Mouse (Mus musculus) MEL (cell line): ENCODE measurements around the gene Jade2. TPM values are rescaled to one million over a fixed set of nuclear protein-coding genes. Genes with fewer than 3 reads are reported as not detected.

Experiments
- DNase-seq: peaks from one replicate; pipeline ENCODE4 v3.0.0; 2011; ENCODE audit warnings: low read depth, low spot score
- H3K27ac ChIP-seq: 2 replicates; pipeline ENCODE4 v1.5.1; 2012; ENCODE audit warnings: low read depth, mild to moderate bottlenecking, control low read depth, low read length, moderate library complexity; ENCODE audit not compliant: control insufficient read depth
- H3K27me3 ChIP-seq, 2 experiments: fragments of 150-350 bp in 1 of 2; sonication (generic) in 1 of 2; 2 replicates each; pipeline ENCODE4 v1.6.1; 2012; ENCODE audit warnings: low read length in 2 of 2, mild to moderate bottlenecking in 2 of 2, improper control_type of control experiment in 1 of 2, moderate library complexity in 1 of 2; ENCODE audit not compliant: insufficient read depth in 2 of 2, control insufficient read depth in 1 of 2
- H3K36me3 ChIP-seq, 2 experiments: 2 replicates each; pipeline ENCODE4 v1.6.1; 2012 to 2014; ENCODE audit warnings: low read length in 2 of 2, improper control_type of control experiment in 1 of 2, inconsistent platforms in 1 of 2, mild to moderate bottlenecking in 1 of 2; ENCODE audit not compliant: insufficient read depth in 2 of 2, control insufficient read depth in 1 of 2
- H3K4me1 ChIP-seq, 2 experiments: fragments of 150-350 bp in 1 of 2; sonication (generic) in 1 of 2; 2 replicates each; pipeline ENCODE4 v1.6.1; 2012; ENCODE audit warnings: low read length in 2 of 2, improper control_type of control experiment in 1 of 2, mild to moderate bottlenecking in 1 of 2; ENCODE audit not compliant: insufficient read depth in 2 of 2, control insufficient read depth in 1 of 2
- H3K4me3 ChIP-seq, 2 experiments: fragments of 150-350 bp in 1 of 2; sonication (generic) in 1 of 2; 2 replicates each; pipeline ENCODE4 v1.5.1; 2012; ENCODE audit warnings: low read depth in 2 of 2, low read length in 2 of 2, mild to moderate bottlenecking in 2 of 2, moderate library complexity in 2 of 2, control low read depth in 1 of 2, improper control_type of control experiment in 1 of 2; ENCODE audit not compliant: control insufficient read depth in 1 of 2, insufficient read depth in 1 of 2
- H3K79me2 ChIP-seq: 2 replicates; pipeline ENCODE4 v1.6.1; 2012; ENCODE audit warnings: mild to moderate bottlenecking, low read length, moderate library complexity; ENCODE audit not compliant: control insufficient read depth, poor library complexity, insufficient read depth
- H3K9ac ChIP-seq: 2 replicates; pipeline ENCODE4 v1.6.1; 2012; ENCODE audit warnings: low read depth, mild to moderate bottlenecking, control low read depth, low read length, moderate library complexity; ENCODE audit not compliant: control insufficient read depth, poor library complexity, severe bottlenecking
- H3K9me3 ChIP-seq: fragments of 150-350 bp; sonication (generic); replicated peaks from 2 replicates; pipeline ENCODE4 v1.6.1; 2012; ENCODE audit warnings: mild to moderate bottlenecking, low read length, improper control_type of control experiment, moderate library complexity; ENCODE audit not compliant: insufficient read depth
- BHLHE40 ChIP-seq: IDR thresholded peaks from 2 replicates; pipeline ENCODE4 v1.6.1; 2012; ENCODE audit warnings: low read depth, mild to moderate bottlenecking, inconsistent platforms, low read length, improper control_type of control experiment, borderline replicate concordance
- CHD2 ChIP-seq: IDR thresholded peaks from 2 replicates; pipeline ENCODE4 v1.6.1; 2011; ENCODE audit warnings: low read length, improper control_type of control experiment
- CTCF ChIP-seq, 3 experiments: IDR thresholded peaks in 2 of 3; conservative IDR thresholded peaks in 1 of 3; 2 replicates each; pipeline ENCODE4 v1.5.1; 2011 to 2012; ENCODE audit warnings: low read length in 3 of 3, low read depth in 2 of 3, mild to moderate bottlenecking in 2 of 3, improper control_type of control experiment in 1 of 3, inconsistent platforms in 1 of 3, mixed read lengths in 1 of 3, moderate library complexity in 1 of 3; ENCODE audit not compliant: control insufficient read depth in 1 of 3, insufficient read depth in 1 of 3, poor library complexity in 1 of 3, severe bottlenecking in 1 of 3
- E2F4 ChIP-seq: IDR thresholded peaks from 2 replicates; pipeline ENCODE4 v1.6.1; 2011; ENCODE audit warnings: low read depth, low read length, improper control_type of control experiment, borderline replicate concordance
- ETS1 ChIP-seq: IDR thresholded peaks from 2 replicates; pipeline ENCODE4 v1.6.1; 2012; ENCODE audit warnings: low read depth, mild to moderate bottlenecking, inconsistent platforms, low read length, improper control_type of control experiment, moderate library complexity
- GATA1 ChIP-seq: IDR thresholded peaks from 2 replicates; pipeline ENCODE4 v1.6.1; 2011; ENCODE audit warnings: low read depth, low read length, improper control_type of control experiment
- HCFC1 ChIP-seq: IDR thresholded peaks from 2 replicates; pipeline ENCODE4 v1.6.1; 2012; ENCODE audit warnings: low read depth, mild to moderate bottlenecking, inconsistent platforms, low read length, improper control_type of control experiment, moderate library complexity
- JUND ChIP-seq: IDR thresholded peaks from 2 replicates; pipeline ENCODE4 v1.6.1; 2011; ENCODE audit warnings: low read depth, mild to moderate bottlenecking, improper control_type of control experiment, low read length
- MAFK ChIP-seq: IDR thresholded peaks from 2 replicates; pipeline ENCODE4 v1.6.1; 2011; ENCODE audit warnings: low read depth, mild to moderate bottlenecking, low read length, improper control_type of control experiment, borderline replicate concordance
- MAX ChIP-seq: IDR thresholded peaks from 2 replicates; pipeline ENCODE4 v1.6.1; 2011; ENCODE audit warnings: low read length, improper control_type of control experiment
- MAZ ChIP-seq: IDR thresholded peaks from 2 replicates; pipeline ENCODE4 v1.6.1; 2012; ENCODE audit warnings: low read depth, mild to moderate bottlenecking, inconsistent platforms, low read length, improper control_type of control experiment
- MYB ChIP-seq: IDR thresholded peaks from 2 replicates; pipeline ENCODE4 v1.6.1; 2011; ENCODE audit warnings: mild to moderate bottlenecking, low read depth, low read length, improper control_type of control experiment
- NELFE ChIP-seq: IDR thresholded peaks from 2 replicates; pipeline ENCODE4 v1.6.1; 2011; ENCODE audit warnings: low read depth, low read length, improper control_type of control experiment
- POLR2AphosphoS2 ChIP-seq: IDR thresholded peaks from 2 replicates; pipeline ENCODE4 v1.6.1; 2011; ENCODE audit warnings: low read length, improper control_type of control experiment
- POLR2AphosphoS5 ChIP-seq: IDR thresholded peaks from 2 replicates; pipeline ENCODE4 v1.6.1; 2012; ENCODE audit warnings: low read depth, borderline replicate concordance, mild to moderate bottlenecking, inconsistent platforms, low read length, moderate library complexity, mixed read lengths
- RAD21 ChIP-seq: IDR thresholded peaks from 2 replicates; pipeline ENCODE4 v1.6.1; 2011; ENCODE audit warnings: mild to moderate bottlenecking, low read depth, low read length, improper control_type of control experiment
- RCOR1 ChIP-seq: IDR thresholded peaks from 2 replicates; pipeline ENCODE4 v1.6.1; 2012; ENCODE audit warnings: low read depth, mild to moderate bottlenecking, inconsistent platforms, low read length, improper control_type of control experiment
- SIN3A ChIP-seq: IDR thresholded peaks from 2 replicates; pipeline ENCODE4 v1.6.1; 2012; ENCODE audit warnings: low read length, improper control_type of control experiment, inconsistent platforms
- SMC3 ChIP-seq: IDR thresholded peaks from 2 replicates; pipeline ENCODE4 v1.6.1; 2011; ENCODE audit warnings: low read depth, low read length, improper control_type of control experiment
- USF1 ChIP-seq: IDR thresholded peaks from 2 replicates; pipeline ENCODE4 v1.6.1; 2014; ENCODE audit warnings: low read depth, mild to moderate bottlenecking, inconsistent platforms, low read length, improper control_type of control experiment, moderate library complexity
- USF2 ChIP-seq, 2 experiments: IDR thresholded peaks; 2 replicates each; pipeline ENCODE4 v1.6.1; 2011 to 2012; ENCODE audit warnings: improper control_type of control experiment in 2 of 2, low read length in 2 of 2, borderline replicate concordance in 1 of 2, inconsistent platforms in 1 of 2, low read depth in 1 of 2, mild to moderate bottlenecking in 1 of 2; ENCODE audit not compliant: insufficient read depth in 1 of 2
- ZC3H11A ChIP-seq: IDR thresholded peaks from 2 replicates; pipeline ENCODE4 v1.6.1; 2012; ENCODE audit warnings: low read depth, mild to moderate bottlenecking, inconsistent platforms, low read length, improper control_type of control experiment
- ZKSCAN1 ChIP-seq: IDR thresholded peaks from 2 replicates; pipeline ENCODE4 v1.6.1; 2012; ENCODE audit warnings: low read depth, mild to moderate bottlenecking, inconsistent platforms, low read length, improper control_type of control experiment, moderate library complexity
- ZNF384 ChIP-seq: IDR thresholded peaks from 2 replicates; pipeline ENCODE4 v1.6.1; 2012; ENCODE audit warnings: low read depth, mild to moderate bottlenecking, inconsistent platforms, low read length, improper control_type of control experiment
- polyA plus RNA-seq, 2 experiments: library from polyadenylated mRNA; stranded (reverse) in 1 of 2; unstranded in 1 of 2; fragments of >175 nt in 1 of 2; fragments of >200 nt in 1 of 2; gene quantifications; 2 replicates each; pipeline versions ENCODE4 v1.2.1 to v1.2.4; 2012; ENCODE audit warnings: low replicate concordance in 2 of 2, low read depth in 1 of 2; ENCODE audit not compliant: insufficient read length in 2 of 2, insufficient read depth in 1 of 2, missing spikeins in 1 of 2
- total RNA-seq: library from RNA; depleted of rRNA; stranded (reverse); fragments of 300-350 nt; gene quantifications from 2 replicates; pipeline ENCODE4 v1.2.3, GENCODE M21; 2012

The Jade2 gene
- total and polyA plus RNA-seq, 3 experiments: 4.5 to 13.0 TPM; not detected in 1

GRCm38 (mm10) chr11:51836506-51836905 is 20.9 kb downstream of the Jade2 start (continued):
- no peak for TF ChIP-seq MAZ

GRCm38 (mm10) chr11:51835598-51835997 is 21.9 kb downstream of the Jade2 start:
- Histone ChIP-seq H3K4me1 (no peaks in the 10 kb centered on the region), H3K36me3 (no peaks in the 10 kb centered on the region; a peak in 2 of 4 replicates), H3K79me2 (no peaks in the 10 kb centered on the region), H3K4me3 (no peak overlapping the region)
- TF ChIP-seq ETS1: no peak
- peak; percentile 69 for TF ChIP-seq ZKSCAN1
- no peak for TF ChIP-seq BHLHE40
- TF ChIP-seq, all 39 proteins: peak for 1
- Histone ChIP-seq H3K27me3 (no peaks in the 10 kb centered on the region), H3K27ac (no peak overlapping the region), H3K9me3 (no peaks in the 10 kb centered on the region), H3K9ac (no peak overlapping the region)
- DNase-seq: no peak

DNA sequence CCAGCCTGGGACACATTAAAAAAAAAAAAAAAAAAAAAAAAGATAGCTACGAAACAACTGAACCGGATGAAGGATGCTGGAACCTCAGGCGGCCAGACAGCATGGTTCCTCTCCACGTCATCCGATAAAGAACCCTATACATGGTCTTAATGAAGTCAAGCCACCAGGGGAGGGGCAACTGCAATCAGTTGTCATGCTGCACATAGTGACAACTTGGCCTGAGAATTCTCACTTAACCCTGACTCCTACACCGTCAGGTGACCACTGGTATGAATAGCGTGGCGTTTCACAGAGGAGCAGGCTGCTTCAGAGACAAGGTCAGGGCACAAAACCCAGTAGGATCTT is 23.4 kb downstream of the Jade2 start:
- H3K9me3 ChIP-seq: no peaks in the 10 kb centered on the region
- no peak for TF ChIP-seq POLR2AphosphoS2
- no peak for TF ChIP-seq GATA1
- TF ChIP-seq ZKSCAN1: no peak
- no peak for TF ChIP-seq RCOR1
- no peak for TF ChIP-seq CHD2
- TF ChIP-seq MYB: no peak
- TF ChIP-seq JUND: no peak
- DNase-seq: no peak
- H3K27ac ChIP-seq: no peak overlapping the region
- no peaks in the 10 kb centered on the region; a peak in 2 of 4 replicates for H3K36me3 ChIP-seq
- H3K4me3 ChIP-seq: no peak overlapping the region
- no peaks in the 10 kb centered on the region for H3K4me1 ChIP-seq
- no peaks in the 10 kb centered on the region for H3K79me2 ChIP-seq
- no peak overlapping the region for H3K9ac ChIP-seq
- H3K27me3 ChIP-seq: no peaks in the 10 kb centered on the region

GRCm38 (mm10) chr11:51833393-51834066 is 23.9 kb downstream of the Jade2 start:
- H3K27ac ChIP-seq: no peak overlapping the region
- H3K9me3 ChIP-seq: no peaks in the 10 kb centered on the region
- H3K4me1 ChIP-seq: no peaks in the 10 kb centered on the region
- H3K4me3 ChIP-seq: no peak overlapping the region
- no peaks in the 10 kb centered on the region for H3K27me3 ChIP-seq
- H3K9ac ChIP-seq: no peak overlapping the region
- TF ChIP-seq SIN3A (no peak), E2F4 (no peak), MAX (no peak), USF1 (no peak), RAD21 (no peak), BHLHE40 (no peak), HCFC1 (no peak), USF2 (IDR thresholded peaks at IDR 0.05; ENCODE audit: borderline replicate concordance in 1 of 2, insufficient read depth in 1 of 2, low read depth in 1 of 2, low read length in 2 of 2) (no peak), NELFE (no peak), ETS1 (no peak), CTCF (IDR thresholded peaks at IDR 0.05 in 2 of 3, conservative IDR thresholded peaks at IDR 0.05 in 1 of 3; ENCODE audit: control insufficient read depth in 1 of 3, insufficient read depth in 1 of 3, low read depth in 2 of 3, low read length in 3 of 3, poor library complexity in 1 of 3, severe bottlenecking in 1 of 3) (no peak), ZC3H11A (no peak), MYB (no peak), POLR2AphosphoS5 (no peak), MAFK (no peak), SMC3 (no peak), ZNF384 (no peak)
- no peaks in the 10 kb centered on the region for H3K79me2 ChIP-seq
- DNase-seq: no peak
- no peaks in the 10 kb centered on the region; a peak in 2 of 4 replicates for H3K36me3 ChIP-seq
